Mouse (Mus musculus) midbrain, postnatal 0 days (tissue): ENCODE data around the gene Areg. TPM values are rescaled to one million over a fixed set of nuclear protein-coding genes. Genes with fewer than 3 reads are reported as not detected.
A peak's percentile ranks its signal among the peaks of the same experiment; 100 is the strongest.

Source experiments
- ATAC-seq: fragments of 200-750 bp; cut with Nextera tagmentation; 2 replicates; pipeline ENCODE4 v1.8.0; 2017; ENCODE audit warnings: moderate number of reproducible peaks, mild to moderate bottlenecking, moderate TSS enrichment, moderate library complexity; ENCODE audit not compliant: low FRiP score
- DNase-seq: peaks from one replicate; pipeline ENCODE4 v3.0.0-alpha.2; 2015; ENCODE audit warnings: low spot score
- H3K27ac ChIP-seq: fragments of 300-500 bp; sonication (generic); 2 replicates; pipeline ENCODE4 v1.5.1; 2014; ENCODE audit warnings: low read depth, mild to moderate bottlenecking, low read length, mixed read lengths
- H3K27me3 ChIP-seq: fragments of 300-500 bp; sonication (generic); 2 replicates; pipeline ENCODE4 v1.6.1; 2014; ENCODE audit warnings: low read length, control low read depth, mixed read lengths; ENCODE audit not compliant: insufficient read depth
- H3K36me3 ChIP-seq: fragments of 300-500 bp; sonication (generic); 2 replicates; pipeline ENCODE4 v1.6.1; 2014; ENCODE audit warnings: low read length, control low read depth, mixed read lengths; ENCODE audit not compliant: insufficient read depth
- H3K4me1 ChIP-seq: fragments of 300-500 bp; sonication (generic); 2 replicates; pipeline ENCODE4 v1.6.1; 2014; ENCODE audit warnings: mild to moderate bottlenecking, control low read depth, antibody characterized with exemption, low read length, mixed read lengths; ENCODE audit not compliant: insufficient read depth
- H3K4me2 ChIP-seq: fragments of 300-500 bp; sonication (generic); 2 replicates; pipeline ENCODE4 v1.6.1; 2014; ENCODE audit warnings: low read depth, mild to moderate bottlenecking, low read length, mixed read lengths; ENCODE audit not compliant: poor library complexity, severe bottlenecking
- H3K4me3 ChIP-seq: fragments of 300-500 bp; sonication (generic); 2 replicates; pipeline ENCODE4 v1.5.1; 2014; ENCODE audit warnings: low read depth, mild to moderate bottlenecking, low read length, moderate library complexity
- H3K9ac ChIP-seq: fragments of 300-500 bp; sonication (generic); replicated peaks from 2 replicates; pipeline ENCODE4 v1.6.1; 2014; ENCODE audit warnings: mild to moderate bottlenecking, low read length, moderate library complexity, mixed read lengths; ENCODE audit not compliant: poor library complexity, severe bottlenecking
- H3K9me3 ChIP-seq: fragments of 300-500 bp; sonication (generic); 2 replicates; pipeline ENCODE4 v1.6.1; 2016; ENCODE audit warnings: low read length, control low read depth
- CTCF ChIP-seq: IDR thresholded peaks from 2 replicates; pipeline ENCODE4 v1.5.1; 2016; ENCODE audit warnings: antibody characterized with exemption, mild to moderate bottlenecking
- WGBS: fragments of 180-500 bp; shearing (Covaris S2); extraction: QIAGEN DNeasy Blood & Tissue Kit; methylation state at CpG from one replicate; pipeline ENCODE4 v1.1.7; 2014; 5-methylcytosine and 5-hydroxymethylcytosine counted together
- polyA plus RNA-seq: library from polyadenylated mRNA; unstranded; fragments of >200 nt; fragmentation: Nextera tagmentation; extraction: Ambion mirVana; gene quantifications from 2 replicates; pipeline ENCODE4 v1.2.1, GENCODE M21; 2015
- total RNA-seq: library from RNA; depleted of rRNA; stranded (reverse); fragments of >200 nt; gene quantifications from 2 replicates; pipeline ENCODE4 v1.2.3, GENCODE M21; 2014

Gene Areg
- total and polyA plus RNA-seq, 2 experiments from 2014 or later: 0.21 to 0.27 TPM

DNA sequence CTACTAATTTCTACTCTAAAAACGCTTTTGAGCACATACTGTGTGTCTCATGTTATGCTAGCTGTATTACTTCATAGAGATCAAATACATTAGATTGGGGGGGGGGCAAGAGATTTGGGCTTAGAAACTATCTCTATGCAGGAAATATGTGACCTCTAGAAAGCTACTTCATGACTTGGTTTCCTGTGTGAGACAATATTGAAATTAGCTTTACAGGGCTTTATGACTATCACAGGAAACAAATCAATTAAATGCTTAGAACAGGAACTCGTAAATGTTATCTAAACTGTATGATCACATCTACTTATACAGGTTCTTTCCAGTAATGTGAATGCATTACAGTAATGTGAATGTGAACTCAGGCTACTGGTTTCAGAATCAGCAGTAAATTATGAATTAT lies 15.3 kb upstream of the Areg start:
- no peaks in the 10 kb centered on the region for H3K4me1 ChIP-seq
- no peaks in the 10 kb centered on the region for H3K27me3 ChIP-seq
- no peak for TF ChIP-seq CTCF
- no peak overlapping the region for H3K4me3 ChIP-seq
- no peak overlapping the region for H3K4me2 ChIP-seq
- no peak overlapping the region for H3K9ac ChIP-seq
- H3K36me3 ChIP-seq: no peaks in the 10 kb centered on the region
- no peak overlapping the region for H3K27ac ChIP-seq
- DNase-seq: no peak
- ATAC-seq: no peak
- WGBS: 87% methylated on average over 2 of the region's 2 CpGs
- H3K9me3 ChIP-seq: no peaks in the 10 kb centered on the region

DNA sequence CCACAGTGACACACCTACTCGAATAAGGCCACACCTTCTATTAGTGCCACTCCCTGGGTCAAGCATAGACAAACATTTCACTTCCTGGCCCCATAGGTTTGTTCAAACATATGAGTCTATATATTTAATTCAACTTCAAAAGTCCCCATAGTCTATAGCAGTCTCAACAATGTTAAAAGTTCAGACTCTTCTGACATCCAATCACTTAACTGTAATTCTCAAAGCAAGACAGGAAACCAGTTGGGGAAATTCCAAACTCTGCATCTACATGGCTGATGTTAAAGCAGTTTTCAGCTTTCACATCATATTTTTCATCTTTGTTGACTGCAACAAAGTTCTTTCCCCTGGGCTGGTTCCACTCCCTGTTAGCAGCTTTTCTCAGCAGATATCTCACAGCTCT lies 12.8 kb upstream of the Areg start:
- no peak overlapping the region for H3K4me3 ChIP-seq
- ATAC-seq (no peak), DNase-seq (no peak)
- no peaks in the 10 kb centered on the region for H3K4me1 ChIP-seq
- no peak overlapping the region for H3K9ac ChIP-seq
- H3K27ac ChIP-seq: no peak overlapping the region
- H3K9me3 ChIP-seq: no peaks in the 10 kb centered on the region
- no peak for TF ChIP-seq CTCF
- H3K36me3 ChIP-seq: no peaks in the 10 kb centered on the region
- WGBS: 97% methylated on average over 1 of the region's 1 CpGs
- no peak overlapping the region for H3K4me2 ChIP-seq
- no peaks in the 10 kb centered on the region for H3K27me3 ChIP-seq

DNA sequence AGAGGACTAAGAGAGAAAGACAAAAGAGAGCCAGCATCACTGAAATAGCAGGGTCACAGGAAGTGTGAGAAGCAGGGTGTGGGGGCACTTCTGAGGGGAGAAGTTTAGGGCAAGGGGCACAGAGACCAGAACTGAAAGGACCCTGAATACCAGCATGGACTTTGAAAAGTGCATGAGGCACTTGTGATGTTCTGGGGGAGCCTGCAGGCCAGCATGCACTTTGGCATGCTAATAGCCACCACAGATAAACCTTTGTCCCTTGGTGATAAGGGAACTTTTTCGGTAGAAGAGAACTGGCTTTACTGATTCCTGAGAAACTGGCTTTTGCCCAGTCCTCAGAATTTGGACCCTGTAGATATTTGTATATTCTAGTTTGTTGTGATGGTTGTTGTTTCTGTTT lies 4.4 kb upstream of the Areg start:
- WGBS: 70% methylated on average over 1 of the region's 1 CpGs
- Histone ChIP-seq H3K4me1 (no peaks in the 10 kb centered on the region), H3K27me3 (no peaks in the 10 kb centered on the region), H3K4me3 (no peak overlapping the region), H3K27ac (no peak overlapping the region), H3K9me3 (no peaks in the 10 kb centered on the region), H3K4me2 (no peak overlapping the region), H3K9ac (no peak overlapping the region), H3K36me3 (no peaks in the 10 kb centered on the region)
- TF ChIP-seq CTCF: no peak
- no peak for ATAC-seq
- DNase-seq: no peak

DNA sequence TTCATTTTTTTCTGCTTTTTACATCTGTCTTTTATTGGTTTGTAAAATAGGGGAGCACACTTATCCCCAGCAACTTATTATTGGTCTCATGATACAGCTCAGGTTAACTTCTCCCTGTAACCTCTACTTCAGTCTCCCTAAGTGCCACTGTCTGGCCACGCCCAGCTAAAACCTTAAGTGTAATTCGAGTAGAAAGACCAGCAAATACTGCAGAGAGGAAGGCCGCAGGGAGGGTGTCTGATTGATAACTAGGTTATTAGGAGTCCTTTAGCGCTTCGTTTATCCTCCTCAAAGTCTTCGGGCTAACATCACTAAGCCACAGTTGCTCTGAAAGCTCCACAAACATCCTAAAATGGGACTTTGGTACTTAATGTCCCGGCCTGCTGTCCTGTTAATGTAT lies 429 bp upstream of the Areg start:
- no peaks in the 10 kb centered on the region for H3K36me3 ChIP-seq
- peak overlapping the region; percentile 97 for H3K4me2 ChIP-seq
- ATAC-seq (no peak; the same call in 1 of the 2 replicates), DNase-seq (no peak)
- WGBS: 6% methylated on average over 7 of the region's 7 CpGs
- no peak overlapping the region for H3K9ac ChIP-seq
- H3K27ac ChIP-seq: no peak overlapping the region
- H3K9me3 ChIP-seq: no peaks in the 10 kb centered on the region
- no peak for TF ChIP-seq CTCF
- peak overlapping the region; percentile 57 for H3K4me3 ChIP-seq
- H3K27me3 ChIP-seq: peaks cover 10% of the 10 kb centered on the region
- no peaks in the 10 kb centered on the region for H3K4me1 ChIP-seq

DNA sequence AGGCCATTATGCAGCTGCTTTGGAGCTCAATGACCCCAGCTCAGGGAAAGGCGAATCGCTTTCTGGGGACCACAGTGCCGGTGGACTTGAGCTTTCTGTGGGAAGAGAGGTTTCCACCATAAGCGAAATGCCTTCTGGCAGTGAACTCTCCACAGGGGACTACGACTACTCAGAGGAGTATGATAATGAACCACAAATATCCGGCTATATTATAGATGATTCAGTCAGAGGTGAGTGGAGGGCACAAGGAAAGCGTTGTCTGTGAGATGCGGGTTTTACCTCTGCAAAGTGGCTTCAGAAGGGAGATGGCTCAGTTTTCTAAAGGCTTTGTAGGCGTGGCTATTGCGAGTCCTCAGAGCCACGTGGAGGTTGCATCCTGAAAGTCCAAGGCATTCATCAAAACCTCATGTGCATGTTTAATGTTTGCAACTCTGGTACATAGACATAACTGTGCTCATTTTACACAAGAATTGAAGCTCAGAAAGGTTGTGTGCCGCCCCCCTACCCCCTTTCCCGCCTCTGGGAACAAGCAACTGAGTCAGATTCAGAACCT lies 1.6 kb downstream of the Areg start:
- Histone ChIP-seq H3K27me3 (peaks cover 10% of the 10 kb centered on the region), H3K4me3 (no peak overlapping the region), H3K4me1 (no peaks in the 10 kb centered on the region), H3K27ac (no peak overlapping the region), H3K4me2 (no peak overlapping the region), H3K9ac (no peak overlapping the region), H3K9me3 (no peaks in the 10 kb centered on the region), H3K36me3 (no peaks in the 10 kb centered on the region)
- 48% methylated on average over 13 of the region's 13 CpGs for WGBS
- TF ChIP-seq CTCF: no peak
- ATAC-seq (no peak), DNase-seq (no peak)

DNA sequence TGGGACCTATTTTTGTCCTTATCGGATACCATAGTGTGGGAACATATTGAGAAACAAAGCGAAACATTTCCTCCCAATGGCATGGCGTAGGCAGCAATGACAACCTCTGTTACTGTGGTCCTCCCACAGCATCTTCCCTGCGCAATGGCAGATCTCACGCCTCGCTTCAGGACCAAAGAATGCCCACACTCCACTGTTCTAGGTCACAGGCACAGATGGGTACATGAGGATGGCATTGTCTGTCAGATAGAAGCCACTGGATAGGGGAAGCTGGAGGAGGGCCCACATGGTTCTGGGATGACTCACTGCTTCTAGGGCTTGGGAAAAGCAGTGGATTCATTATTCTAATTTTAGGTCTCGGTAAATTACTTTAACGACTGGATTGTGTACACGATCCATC lies 5.6 kb downstream of the Areg start:
- no peak overlapping the region for H3K9ac ChIP-seq
- DNase-seq (no peak), ATAC-seq (no peak)
- H3K27me3 ChIP-seq: peaks cover 10% of the 10 kb centered on the region
- H3K4me1 ChIP-seq: no peaks in the 10 kb centered on the region
- 93% methylated on average over 9 of the region's 9 CpGs for WGBS
- no peak overlapping the region for H3K4me3 ChIP-seq
- no peaks in the 10 kb centered on the region for H3K9me3 ChIP-seq
- no peaks in the 10 kb centered on the region for H3K36me3 ChIP-seq
- TF ChIP-seq CTCF: no peak
- no peak overlapping the region for H3K4me2 ChIP-seq
- no peak overlapping the region for H3K27ac ChIP-seq
